Mouse (Mus musculus): ENCODE results near the gene Coq7. TPM values are rescaled to one million over a fixed set of nuclear protein-coding genes. Genes with fewer than 3 reads are reported as not detected.
A peak's percentile ranks its signal among the peaks of the same experiment; 100 is the strongest.

Gene Coq7
- polyA plus RNA-seq, 1 experiment from 2014 or later = 136 TPM

- no peak overlapping the region for H3K27ac ChIP-seq (ENCODE audit: low read length)
- no peak for ATAC-seq
- no peak overlapping the region for H3K4me2 ChIP-seq (ENCODE audit: low read depth, low read length)
- H3K4me3 ChIP-seq (ENCODE audit: low read length) = no peak overlapping the region
- no peaks in the 10 kb centered on the region for H3K27me3 ChIP-seq (replicated peaks; ENCODE audit: control insufficient read depth, insufficient read depth, low read length)
- H3K36me3 ChIP-seq (ENCODE audit: control insufficient read depth, insufficient read depth, low read length) = no peaks in the 10 kb centered on the region
- no peaks in the 10 kb centered on the region for H3K4me1 ChIP-seq (ENCODE audit: control insufficient read depth, insufficient read depth, low read length)
- no peaks in the 10 kb centered on the region for H3K9me3 ChIP-seq (ENCODE audit: control insufficient read depth, low read length)
- 83% methylated on average over 4 of the region's 4 CpGs for WGBS
- H3K9ac ChIP-seq (ENCODE audit: low read depth, low read length) = no peak overlapping the region
Observed at GRCm38 (mm10) chr7:118535076-118535475, 1.9 kb upstream of the Coq7 start.

GRCm38 (mm10) chr7:118534326-118534725 lies 1.2 kb upstream of the Coq7 start:
- Histone ChIP-seq H3K27ac (ENCODE audit: low read length) (no peak overlapping the region), H3K27me3 (replicated peaks; ENCODE audit: control insufficient read depth, insufficient read depth, low read length) (no peaks in the 10 kb centered on the region), H3K4me1 (ENCODE audit: control insufficient read depth, insufficient read depth, low read length) (no peaks in the 10 kb centered on the region), H3K9me3 (ENCODE audit: control insufficient read depth, low read length) (no peaks in the 10 kb centered on the region), H3K9ac (ENCODE audit: low read depth, low read length) (no peak overlapping the region), H3K36me3 (ENCODE audit: control insufficient read depth, insufficient read depth, low read length) (no peaks in the 10 kb centered on the region), H3K4me3 (ENCODE audit: low read length) (no peak overlapping the region), H3K4me2 (ENCODE audit: low read depth, low read length) (no peak overlapping the region)
- no peak for ATAC-seq
- 75% methylated on average over 3 of the region's 3 CpGs for whole genome bisulfite sequencing

GRCm38 (mm10) chr7:118532519-118533177 lies 508 bp downstream of the Coq7 start:
- ATAC-seq = peak; percentile 97
- Histone ChIP-seq H3K27me3 (replicated peaks; ENCODE audit: control insufficient read depth, insufficient read depth, low read length) (no peaks in the 10 kb centered on the region), H3K9me3 (ENCODE audit: control insufficient read depth, low read length) (no peaks in the 10 kb centered on the region), H3K4me2 (ENCODE audit: low read depth, low read length) (peak overlapping the region; percentile 65), H3K36me3 (ENCODE audit: control insufficient read depth, insufficient read depth, low read length) (no peaks in the 10 kb centered on the region), H3K4me3 (ENCODE audit: low read length) (peak overlapping the region; percentile 75), H3K4me1 (ENCODE audit: control insufficient read depth, insufficient read depth, low read length) (no peaks in the 10 kb centered on the region), H3K27ac (ENCODE audit: low read length) (peak overlapping the region; percentile 97), H3K9ac (ENCODE audit: low read depth, low read length) (peak overlapping the region; percentile 92)
- under 1% methylated on average over 36 of the region's 36 CpGs for WGBS

GRCm38 (mm10) chr7:118526967-118527366 lies 6.2 kb downstream of the Coq7 start:
- Histone ChIP-seq H3K4me2 (ENCODE audit: low read depth, low read length) (no peak overlapping the region), H3K9ac (ENCODE audit: low read depth, low read length) (no peak overlapping the region), H3K9me3 (ENCODE audit: control insufficient read depth, low read length) (no peaks in the 10 kb centered on the region), H3K27me3 (replicated peaks; ENCODE audit: control insufficient read depth, insufficient read depth, low read length) (no peaks in the 10 kb centered on the region), H3K4me3 (ENCODE audit: low read length) (no peak overlapping the region), H3K36me3 (ENCODE audit: control insufficient read depth, insufficient read depth, low read length) (no peaks in the 10 kb centered on the region; the same call in 1 of the 2 replicates), H3K4me1 (ENCODE audit: control insufficient read depth, insufficient read depth, low read length) (no peaks in the 10 kb centered on the region), H3K27ac (ENCODE audit: low read length) (no peak overlapping the region)
- 81% methylated on average over 4 of the region's 4 CpGs for WGBS
- ATAC-seq = no peak

GRCm38 (mm10) chr7:118522077-118522476 lies 11.1 kb downstream of the Coq7 start:
- no peaks in the 10 kb centered on the region for H3K27me3 ChIP-seq (replicated peaks; ENCODE audit: control insufficient read depth, insufficient read depth, low read length)
- H3K9ac ChIP-seq (ENCODE audit: low read depth, low read length) = no peak overlapping the region
- H3K9me3 ChIP-seq (ENCODE audit: control insufficient read depth, low read length) = no peaks in the 10 kb centered on the region
- H3K4me2 ChIP-seq (ENCODE audit: low read depth, low read length) = no peak overlapping the region
- H3K36me3 ChIP-seq (ENCODE audit: control insufficient read depth, insufficient read depth, low read length) = no peaks in the 10 kb centered on the region; the same call in 1 of the 2 replicates
- no peak overlapping the region for H3K4me3 ChIP-seq (ENCODE audit: low read length)
- no peaks in the 10 kb centered on the region for H3K4me1 ChIP-seq (ENCODE audit: control insufficient read depth, insufficient read depth, low read length)
- WGBS = 87% methylated on average over 5 of the region's 5 CpGs
- ATAC-seq = no peak
- H3K27ac ChIP-seq (ENCODE audit: low read length) = no peak overlapping the region

GRCm38 (mm10) chr7:118519661-118520060 lies 13.5 kb downstream of the Coq7 start:
- H3K36me3 ChIP-seq (ENCODE audit: control insufficient read depth, insufficient read depth, low read length) = no peaks in the 10 kb centered on the region
- H3K9ac ChIP-seq (ENCODE audit: low read depth, low read length) = no peak overlapping the region
- H3K27ac ChIP-seq (ENCODE audit: low read length) = no peak overlapping the region
- H3K4me2 ChIP-seq (ENCODE audit: low read depth, low read length) = no peak overlapping the region
- H3K4me3 ChIP-seq (ENCODE audit: low read length) = no peak overlapping the region
- WGBS = 63% methylated on average over 8 of the region's 8 CpGs
- no peaks in the 10 kb centered on the region for H3K4me1 ChIP-seq (ENCODE audit: control insufficient read depth, insufficient read depth, low read length)
- no peak for ATAC-seq
- no peaks in the 10 kb centered on the region for H3K9me3 ChIP-seq (ENCODE audit: control insufficient read depth, low read length)
- no peaks in the 10 kb centered on the region for H3K27me3 ChIP-seq (replicated peaks; ENCODE audit: control insufficient read depth, insufficient read depth, low read length)

- no peaks in the 10 kb centered on the region for H3K27me3 ChIP-seq (replicated peaks; ENCODE audit: control insufficient read depth, insufficient read depth, low read length)
- no peaks in the 10 kb centered on the region for H3K4me1 ChIP-seq (ENCODE audit: control insufficient read depth, insufficient read depth, low read length)
- no peaks in the 10 kb centered on the region for H3K36me3 ChIP-seq (ENCODE audit: control insufficient read depth, insufficient read depth, low read length)
- no peak overlapping the region for H3K27ac ChIP-seq (ENCODE audit: low read length)
- H3K9ac ChIP-seq (ENCODE audit: low read depth, low read length) = peak overlapping the region; percentile 46; the same call in 1 of the 2 replicates
- 3% methylated on average over 18 of the region's 18 CpGs for WGBS
- no peak overlapping the region for H3K4me2 ChIP-seq (ENCODE audit: low read depth, low read length)
- peak; percentile 83 for ATAC-seq
- H3K4me3 ChIP-seq (ENCODE audit: low read length) = no peak overlapping the region
- H3K9me3 ChIP-seq (ENCODE audit: control insufficient read depth, low read length) = no peaks in the 10 kb centered on the region
Observed at GRCm38 (mm10) chr7:118518687-118519086, 14.5 kb downstream of the Coq7 start.

- Histone ChIP-seq H3K9me3 (ENCODE audit: control insufficient read depth, low read length) (no peaks in the 10 kb centered on the region), H3K27me3 (replicated peaks; ENCODE audit: control insufficient read depth, insufficient read depth, low read length) (no peaks in the 10 kb centered on the region), H3K27ac (ENCODE audit: low read length) (no peak overlapping the region), H3K9ac (ENCODE audit: low read depth, low read length) (no peak overlapping the region), H3K36me3 (ENCODE audit: control insufficient read depth, insufficient read depth, low read length) (no peaks in the 10 kb centered on the region), H3K4me1 (ENCODE audit: control insufficient read depth, insufficient read depth, low read length) (no peaks in the 10 kb centered on the region), H3K4me2 (ENCODE audit: low read depth, low read length) (no peak overlapping the region), H3K4me3 (ENCODE audit: low read length) (no peak overlapping the region)
- ATAC-seq = peak; percentile 49
- WGBS = 64% methylated on average over 2 of the region's 2 CpGs
Observed at GRCm38 (mm10) chr7:118517819-118518218, 15.3 kb downstream of the Coq7 start.

- ATAC-seq = no peak
- no peaks in the 10 kb centered on the region for H3K36me3 ChIP-seq (ENCODE audit: control insufficient read depth, insufficient read depth, low read length)
- no peak overlapping the region for H3K4me3 ChIP-seq (ENCODE audit: low read length)
- no peaks in the 10 kb centered on the region for H3K4me1 ChIP-seq (ENCODE audit: control insufficient read depth, insufficient read depth, low read length)
- H3K9ac ChIP-seq (ENCODE audit: low read depth, low read length) = no peak overlapping the region
- H3K4me2 ChIP-seq (ENCODE audit: low read depth, low read length) = no peak overlapping the region
- H3K9me3 ChIP-seq (ENCODE audit: control insufficient read depth, low read length) = no peaks in the 10 kb centered on the region
- 76% methylated on average over 7 of the region's 7 CpGs for WGBS
- no peak overlapping the region for H3K27ac ChIP-seq (ENCODE audit: low read length)
- no peaks in the 10 kb centered on the region for H3K27me3 ChIP-seq (replicated peaks; ENCODE audit: control insufficient read depth, insufficient read depth, low read length)
Observed at GRCm38 (mm10) chr7:118508556-118508955, 24.6 kb downstream of the Coq7 start.

GRCm38 (mm10) chr7:118503844-118504243 lies 29.3 kb downstream of the Coq7 start:
- Histone ChIP-seq H3K4me1 (ENCODE audit: control insufficient read depth, insufficient read depth, low read length) (0 out of 2 replicates have a peak, but pooled peaks cover 5% of the 10 kb centered on the region), H3K9ac (ENCODE audit: low read depth, low read length) (no peak overlapping the region), H3K4me3 (ENCODE audit: low read length) (no peak overlapping the region), H3K27me3 (replicated peaks; ENCODE audit: control insufficient read depth, insufficient read depth, low read length) (no peaks in the 10 kb centered on the region), H3K27ac (ENCODE audit: low read length) (no peak overlapping the region), H3K4me2 (ENCODE audit: low read depth, low read length) (no peak overlapping the region), H3K9me3 (ENCODE audit: control insufficient read depth, low read length) (no peaks in the 10 kb centered on the region), H3K36me3 (ENCODE audit: control insufficient read depth, insufficient read depth, low read length) (no peaks in the 10 kb centered on the region)
- no peak for ATAC-seq
- 60% methylated on average over 4 of the region's 4 CpGs for WGBS
